Mouse (Mus musculus) limb, embryonic 11.5 days (tissue): ENCODE measurements around the gene Ankra2. TPM values are rescaled to one million over a fixed set of nuclear protein-coding genes. Genes with fewer than 3 reads are reported as not detected.
A peak's percentile ranks its signal among the peaks of the same experiment; 100 is the strongest.

Experiments used
- ATAC-seq: fragments of 200-750 bp; cut with Nextera tagmentation; 2 replicates; pipeline ENCODE4 v1.8.0; 2017; ENCODE audit warnings: low read depth; ENCODE audit not compliant: insufficient number of reproducible peaks, low FRiP score, low TSS enrichment
- DNase-seq: peaks from one replicate; pipeline ENCODE4 v3.0.0-alpha.2; 2015; ENCODE audit warnings: low spot score
- H3K27ac ChIP-seq: fragments of 300-500 bp; sonication (generic); replicated peaks from 2 replicates; pipeline ENCODE4 v1.5.1; 2014; ENCODE audit warnings: low read depth, mild to moderate bottlenecking, low read length
- H3K27me3 ChIP-seq: fragments of 300-500 bp; sonication (generic); 2 replicates; pipeline ENCODE4 v1.6.1; 2014; ENCODE audit warnings: mild to moderate bottlenecking, low read length, mixed read lengths; ENCODE audit not compliant: control insufficient read depth, insufficient read depth
- H3K36me3 ChIP-seq: fragments of 300-500 bp; sonication (generic); 2 replicates; pipeline ENCODE4 v1.6.1; 2014; ENCODE audit warnings: mild to moderate bottlenecking, low read length, moderate library complexity, mixed read lengths; ENCODE audit not compliant: control insufficient read depth, insufficient read depth
- H3K4me1 ChIP-seq: fragments of 300-500 bp; sonication (generic); 2 replicates; pipeline ENCODE4 v1.6.1; 2014; ENCODE audit warnings: low read length, mixed read lengths; ENCODE audit not compliant: control insufficient read depth, insufficient read depth
- H3K4me2 ChIP-seq: fragments of 300-500 bp; sonication (generic); 2 replicates; pipeline ENCODE4 v1.6.1; 2014; ENCODE audit warnings: low read depth, mild to moderate bottlenecking, moderate library complexity; ENCODE audit not compliant: severe bottlenecking
- H3K4me3 ChIP-seq: fragments of 300-500 bp; sonication (generic); 2 replicates; pipeline ENCODE4 v1.5.1; 2014; ENCODE audit warnings: low read depth, low read length
- H3K9ac ChIP-seq: fragments of 300-500 bp; sonication (generic); 2 replicates; pipeline ENCODE4 v1.6.1; 2014; ENCODE audit warnings: mild to moderate bottlenecking, low read length
- H3K9me3 ChIP-seq: fragments of 300-500 bp; sonication (generic); 2 replicates; pipeline ENCODE4 v1.6.1; 2016; ENCODE audit warnings: low read length; ENCODE audit not compliant: control insufficient read depth
- WGBS: fragments of 180-500 bp; shearing (Covaris S2); extraction: QIAGEN DNeasy Blood & Tissue Kit; methylation state at CpG from one replicate; pipeline ENCODE4 v1.1.7; 2014; 5-methylcytosine and 5-hydroxymethylcytosine counted together
- polyA plus RNA-seq: library from polyadenylated mRNA; unstranded; fragments of >200 nt; fragmentation: Nextera tagmentation; extraction: Ambion mirVana; gene quantifications from 2 replicates; pipeline ENCODE4 v1.2.1, GENCODE M21; 2014

The Ankra2 gene
- polyA plus RNA-seq, 1 experiment from 2014 or later: 18.4 TPM

DNA sequence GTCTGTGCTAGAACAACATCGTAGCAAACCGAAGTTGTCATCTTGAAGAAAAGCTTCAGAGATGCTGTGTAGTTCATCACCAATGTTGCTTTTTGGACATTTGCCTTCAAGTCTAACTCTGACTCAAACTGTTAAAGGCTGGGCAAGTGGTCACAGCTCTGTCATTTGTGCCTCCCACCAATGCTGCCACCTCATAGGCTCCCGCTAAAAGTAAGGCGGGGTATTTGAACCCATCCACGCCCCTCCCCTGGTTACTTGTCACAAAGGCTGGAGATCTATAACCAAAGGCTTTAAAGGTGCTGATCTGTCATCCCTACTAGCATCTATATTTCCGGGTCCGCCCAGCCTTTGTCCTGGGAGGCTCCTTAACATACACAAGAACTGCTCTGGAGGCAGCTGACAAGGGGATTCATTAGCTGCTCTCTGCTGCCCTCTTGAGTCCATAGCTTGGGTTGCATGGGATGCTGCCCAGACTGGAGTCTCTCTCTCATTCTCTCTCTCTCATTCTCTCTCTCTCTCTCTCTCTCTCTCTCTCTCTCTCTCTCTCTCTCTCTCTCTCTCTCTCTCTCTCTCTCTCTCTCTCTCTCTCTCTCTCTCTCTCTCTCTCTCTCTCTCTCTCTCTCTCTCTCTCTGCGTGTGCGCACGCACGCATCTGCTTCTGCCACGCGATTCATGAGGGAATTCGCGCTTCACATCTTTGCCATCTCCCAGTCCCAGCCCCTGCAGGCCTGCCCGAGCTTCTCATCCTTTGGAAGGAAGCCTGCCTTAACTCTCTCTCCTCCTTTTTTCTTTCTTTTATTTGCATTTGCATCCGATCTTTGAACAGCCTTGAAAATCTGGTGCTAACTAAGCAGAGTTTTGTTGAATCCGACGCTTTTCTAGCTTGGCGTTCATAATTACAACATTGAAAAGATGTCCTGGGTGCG lies 36.2 kb downstream of the Ankra2 start:
- Histone ChIP-seq H3K9me3 (no peaks in the 10 kb centered on the region), H3K36me3 (no peaks in the 10 kb centered on the region), H3K9ac (no peak overlapping the region), H3K27me3 (no peaks in the 10 kb centered on the region), H3K4me1 (no peaks in the 10 kb centered on the region), H3K27ac (no peak overlapping the region), H3K4me2 (peak overlapping the region; percentile 15), H3K4me3 (no peak overlapping the region)
- WGBS: 51% methylated on average over 21 of the region's 21 CpGs
- DNase-seq: peak; percentile 91
- peak; percentile 62; the same call in 1 of the 2 replicates for ATAC-seq

DNA sequence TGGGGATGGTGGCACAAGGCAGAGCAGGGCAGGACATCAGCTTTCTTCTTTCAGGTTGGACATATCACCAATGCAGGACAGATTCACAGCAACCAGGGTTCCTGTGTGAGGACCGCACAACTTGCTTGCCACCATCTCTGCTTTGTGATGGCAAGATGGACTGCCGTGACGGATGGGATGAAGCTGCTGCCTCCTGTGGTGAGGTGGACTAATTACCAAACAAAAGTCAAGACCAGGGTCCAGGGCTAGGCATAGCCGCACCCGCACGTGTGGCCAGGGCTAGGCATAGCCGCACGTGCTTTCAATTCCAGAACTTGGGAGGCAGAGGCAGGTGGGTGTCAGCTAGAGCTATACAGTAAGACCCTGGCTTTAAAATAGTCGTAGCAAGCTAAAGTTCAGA lies 42.4 kb downstream of the Ankra2 start:
- Histone ChIP-seq H3K4me3 (no peak overlapping the region), H3K9me3 (no peaks in the 10 kb centered on the region), H3K27ac (no peak overlapping the region), H3K27me3 (no peaks in the 10 kb centered on the region), H3K9ac (no peak overlapping the region), H3K4me1 (no peaks in the 10 kb centered on the region), H3K36me3 (peaks cover 1% of the 10 kb centered on the region), H3K4me2 (no peak overlapping the region)
- no peak for DNase-seq
- WGBS: 89% methylated on average over 9 of the region's 9 CpGs
- no peak for ATAC-seq

DNA sequence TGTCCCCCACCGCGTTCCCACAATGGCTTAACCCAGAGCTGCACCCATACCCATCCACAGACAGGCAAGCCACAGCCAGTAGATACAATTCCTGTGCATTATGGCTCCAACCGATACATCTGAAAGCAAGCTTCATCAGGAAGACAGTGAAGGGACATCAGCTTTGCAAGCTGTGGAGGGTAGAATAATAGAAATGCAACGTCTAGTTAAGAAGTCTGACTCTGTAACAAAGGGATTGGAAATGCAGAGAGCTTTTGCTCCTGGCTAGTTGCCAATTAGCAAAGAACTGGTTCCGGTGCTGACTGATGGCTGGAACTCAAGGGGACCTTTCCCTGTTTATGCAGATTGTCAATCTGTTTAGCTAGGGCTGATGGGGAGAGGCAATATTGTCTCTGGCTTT lies 43.5 kb downstream of the Ankra2 start:
- Histone ChIP-seq H3K27me3 (no peaks in the 10 kb centered on the region), H3K36me3 (peaks cover 7% of the 10 kb centered on the region), H3K9me3 (no peaks in the 10 kb centered on the region), H3K27ac (no peak overlapping the region), H3K9ac (no peak overlapping the region), H3K4me1 (no peaks in the 10 kb centered on the region), H3K4me3 (no peak overlapping the region), H3K4me2 (no peak overlapping the region)
- 55% methylated on average over 5 of the region's 5 CpGs for WGBS
- DNase-seq (no peak), ATAC-seq (no peak)

DNA sequence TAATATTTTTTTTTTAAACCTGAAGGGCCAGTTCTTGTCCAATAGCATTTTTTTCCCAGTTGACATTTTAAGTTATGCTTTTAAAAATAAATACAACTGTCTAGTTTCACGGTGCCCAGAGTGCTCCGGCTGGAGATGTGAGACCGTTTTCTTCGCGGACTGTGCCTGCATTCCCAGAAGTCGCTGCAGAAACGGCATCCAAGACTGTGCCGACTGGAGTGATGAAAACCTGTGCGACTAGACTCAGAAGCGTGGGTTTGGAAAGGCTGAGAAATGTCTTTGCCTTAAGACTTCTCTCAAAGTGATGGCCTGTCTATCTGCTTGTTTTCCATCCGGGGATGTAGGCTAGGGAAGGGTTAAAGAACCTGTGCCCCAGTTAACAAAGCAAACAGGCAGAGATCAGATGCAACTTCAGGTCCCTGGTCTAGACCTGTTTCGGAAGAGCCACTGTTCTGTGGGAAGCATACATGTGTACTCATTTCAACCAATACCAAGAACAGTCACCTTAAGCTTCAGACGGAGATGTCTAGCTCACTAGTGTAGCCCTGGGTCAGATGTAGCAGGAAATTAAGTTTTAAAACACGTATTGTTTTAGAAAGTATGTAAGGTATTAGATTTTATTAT lies 44.1 kb downstream of the Ankra2 start:
- no peak overlapping the region for H3K9ac ChIP-seq
- H3K4me1 ChIP-seq: no peaks in the 10 kb centered on the region
- H3K9me3 ChIP-seq: no peaks in the 10 kb centered on the region
- H3K4me2 ChIP-seq: no peak overlapping the region
- ATAC-seq (no peak), DNase-seq (no peak)
- H3K4me3 ChIP-seq: no peak overlapping the region
- no peaks in the 10 kb centered on the region for H3K27me3 ChIP-seq
- peaks cover 12% of the 10 kb centered on the region for H3K36me3 ChIP-seq
- 62% methylated on average over 14 of the region's 14 CpGs for WGBS
- H3K27ac ChIP-seq: no peak overlapping the region

DNA sequence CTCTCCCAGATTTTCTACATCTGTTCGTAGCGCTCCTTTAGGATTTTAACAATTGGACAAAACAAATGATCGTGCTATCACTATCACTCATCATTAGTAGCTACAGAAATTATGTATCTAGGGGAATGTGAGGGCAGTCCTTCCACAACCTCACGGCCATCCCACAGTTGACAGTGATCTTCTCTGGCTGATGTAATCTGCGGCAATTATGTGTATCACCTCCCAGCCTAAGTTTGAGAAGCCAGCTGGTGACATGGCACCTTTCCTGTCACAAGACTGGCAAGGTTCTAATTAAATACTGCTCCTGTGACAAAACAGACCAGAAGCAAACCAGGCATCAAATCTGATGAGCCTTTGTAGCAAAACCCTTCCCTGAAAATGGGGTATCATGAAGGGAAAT lies 45.1 kb downstream of the Ankra2 start:
- DNase-seq: no peak
- WGBS: 86% methylated on average over 5 of the region's 5 CpGs
- Histone ChIP-seq H3K27ac (no peak overlapping the region), H3K36me3 (peaks cover 14% of the 10 kb centered on the region), H3K9ac (no peak overlapping the region), H3K4me3 (no peak overlapping the region), H3K4me2 (no peak overlapping the region), H3K9me3 (no peaks in the 10 kb centered on the region), H3K27me3 (no peaks in the 10 kb centered on the region), H3K4me1 (no peaks in the 10 kb centered on the region)
- no peak for ATAC-seq

DNA sequence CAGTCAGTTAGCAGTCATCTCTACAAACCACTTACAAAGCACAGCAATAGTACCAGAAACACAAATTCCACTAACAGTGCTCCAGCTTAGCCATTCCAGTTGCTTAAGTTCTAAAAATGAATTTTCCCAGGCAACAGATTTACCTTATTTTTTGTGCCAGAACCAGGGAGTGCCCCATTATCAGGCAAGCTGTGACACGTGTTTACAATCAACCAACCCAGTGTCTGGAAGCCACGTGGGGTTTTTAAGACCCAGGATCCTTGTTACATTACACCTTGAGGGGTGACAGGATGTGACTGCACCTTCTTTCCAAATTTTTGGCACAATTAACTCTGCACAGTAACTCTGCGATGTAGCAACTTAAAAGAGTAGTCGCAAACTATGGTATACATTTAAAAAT lies 45.9 kb downstream of the Ankra2 start:
- peaks cover 14% of the 10 kb centered on the region for H3K36me3 ChIP-seq
- no peaks in the 10 kb centered on the region for H3K27me3 ChIP-seq
- H3K27ac ChIP-seq: no peak overlapping the region
- no peak overlapping the region for H3K9ac ChIP-seq
- H3K4me3 ChIP-seq: no peak overlapping the region
- WGBS: 67% methylated on average over 4 of the region's 4 CpGs
- DNase-seq (no peak), ATAC-seq (no peak)
- no peaks in the 10 kb centered on the region for H3K9me3 ChIP-seq
- no peak overlapping the region for H3K4me2 ChIP-seq
- H3K4me1 ChIP-seq: no peaks in the 10 kb centered on the region

DNA sequence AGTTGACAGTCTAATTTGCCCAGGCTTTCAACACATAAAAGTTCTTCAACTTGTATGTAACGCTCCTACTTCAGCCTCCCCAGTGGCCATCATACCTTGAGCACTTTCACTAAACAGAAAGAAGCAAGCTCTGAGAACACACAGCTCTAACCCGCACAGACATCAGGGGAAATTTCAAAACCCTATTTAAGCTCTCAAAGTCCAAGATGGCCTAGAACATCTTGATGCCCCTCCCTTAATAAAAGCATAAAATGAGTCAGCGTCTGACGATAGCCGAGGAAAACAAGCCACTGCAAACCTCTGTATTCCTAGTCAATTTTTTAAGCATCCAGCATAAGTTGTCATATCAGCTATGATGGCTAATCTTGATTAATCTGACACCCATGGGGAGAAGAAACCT lies 48.7 kb downstream of the Ankra2 start:
- no peak overlapping the region for H3K27ac ChIP-seq
- H3K9ac ChIP-seq: no peak overlapping the region
- 95% methylated on average over 5 of the region's 5 CpGs for WGBS
- no peak overlapping the region for H3K4me2 ChIP-seq
- ATAC-seq: no peak
- 0 out of 2 replicates have a peak, but pooled peaks cover 6% of the 10 kb centered on the region for H3K4me1 ChIP-seq
- no peaks in the 10 kb centered on the region for H3K9me3 ChIP-seq
- no peaks in the 10 kb centered on the region for H3K27me3 ChIP-seq
- no peak for DNase-seq
- H3K4me3 ChIP-seq: no peak overlapping the region
- peaks cover 14% of the 10 kb centered on the region for H3K36me3 ChIP-seq

DNA sequence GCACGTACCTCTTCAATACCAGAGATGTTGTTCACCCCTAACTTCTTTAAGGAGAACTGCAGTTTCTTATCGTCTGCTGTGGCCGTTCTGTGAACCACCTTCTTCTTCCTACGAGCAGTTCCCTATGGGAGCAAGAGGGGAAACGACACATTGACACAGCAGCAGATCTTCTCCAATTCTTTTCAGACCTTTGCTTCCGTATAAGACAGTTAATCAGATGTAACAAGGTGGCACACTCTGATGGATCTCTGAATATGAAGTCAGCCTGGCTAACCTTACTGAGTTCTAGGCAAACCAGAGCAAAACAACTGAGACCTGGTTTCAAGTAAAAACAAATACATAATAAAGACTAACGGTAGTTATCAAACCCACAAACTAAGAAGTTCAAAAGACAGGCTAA lies 50.8 kb downstream of the Ankra2 start:
- Histone ChIP-seq H3K27ac (no peak overlapping the region), H3K36me3 (peaks cover 14% of the 10 kb centered on the region), H3K9ac (no peak overlapping the region), H3K9me3 (no peaks in the 10 kb centered on the region), H3K4me3 (no peak overlapping the region), H3K4me1 (0 out of 2 replicates have a peak, but pooled peaks cover 6% of the 10 kb centered on the region), H3K4me2 (no peak overlapping the region), H3K27me3 (no peaks in the 10 kb centered on the region)
- 85% methylated on average over 7 of the region's 7 CpGs for WGBS
- ATAC-seq: no peak
- no peak for DNase-seq
